Mouse (Mus musculus): ENCODE results near the gene Trpv2. TPM values are rescaled to one million over a fixed set of nuclear protein-coding genes. Genes with fewer than 3 reads are reported as not detected.

Trpv2 gene
- polyA plus RNA-seq, 1 experiment: 1.9 TPM

DNA sequence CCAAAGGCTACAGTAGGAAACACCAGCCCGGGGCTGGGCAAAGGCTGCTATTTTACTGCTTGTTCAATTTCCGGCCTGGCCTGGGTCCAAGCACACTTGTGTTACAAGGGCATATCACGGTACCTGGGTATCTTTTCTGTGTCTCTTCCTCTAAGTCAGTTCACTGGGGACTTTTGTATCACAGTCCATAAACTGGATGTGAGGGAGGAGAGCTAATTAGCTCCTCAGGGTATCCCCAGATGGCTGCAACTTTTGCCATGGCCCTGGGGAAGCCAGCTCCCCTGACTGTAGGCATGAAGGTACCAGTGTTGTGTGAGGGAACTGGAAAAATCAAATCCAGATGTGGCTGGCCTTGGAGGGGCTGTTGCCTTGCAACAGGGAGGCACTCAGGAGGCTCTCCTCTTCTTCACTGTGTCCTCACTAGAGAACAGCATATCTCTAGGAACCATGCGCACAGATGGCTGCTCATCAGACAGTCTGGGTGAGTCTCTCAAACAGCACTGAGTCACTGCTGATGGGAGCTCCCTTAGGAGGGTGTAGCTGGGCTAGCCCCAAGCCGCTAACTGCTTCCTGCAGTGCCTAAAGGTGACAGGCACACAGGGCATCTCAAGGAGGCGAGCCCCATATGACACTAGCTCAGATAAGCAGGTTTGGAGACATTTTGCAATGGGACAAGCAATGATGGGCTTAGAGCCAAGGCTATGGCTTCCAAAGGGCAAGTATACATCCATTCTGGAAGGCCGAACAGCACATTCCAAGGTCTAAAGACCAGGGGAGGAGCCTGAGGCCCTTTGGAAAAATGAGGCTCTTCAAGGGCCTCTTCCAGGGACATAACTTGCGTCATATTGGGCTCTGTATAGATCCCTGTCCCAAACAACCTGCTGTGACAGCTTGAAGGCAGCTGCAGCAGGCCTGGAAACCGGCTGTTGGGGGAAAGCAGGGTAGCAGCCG lies 50.3 kb downstream of the Trpv2 start:
- no peak overlapping the region for H3K4me3 ChIP-seq (ENCODE audit: low read depth, low read length)
- H3K9ac ChIP-seq (ENCODE audit: low read depth, poor library complexity, severe bottlenecking): no peak overlapping the region
- H3K27ac ChIP-seq (ENCODE audit: insufficient read depth, low read length): no peak overlapping the region
- no peaks in the 10 kb centered on the region for H3K36me3 ChIP-seq (ENCODE audit: control insufficient read depth, insufficient read depth, low read length, poor library complexity, severe bottlenecking)
- no peak for TF ChIP-seq POLR2A (IDR thresholded peaks at IDR 0.05; ENCODE audit: insufficient read depth, low read length)
- no peak for TF ChIP-seq CTCF (IDR thresholded peaks at IDR 0.05; ENCODE audit: low read depth, low read length)
- no peak for TF ChIP-seq EP300 (IDR thresholded peaks at IDR 0.05; ENCODE audit: insufficient read depth, low read depth, low read length)
- peaks cover 11% of the 10 kb centered on the region for H3K4me1 ChIP-seq (ENCODE audit: control insufficient read depth, insufficient read depth, low read length)
- no peaks in the 10 kb centered on the region for H3K27me3 ChIP-seq (ENCODE audit: control insufficient read depth, insufficient read depth, low read length, poor library complexity, severe bottlenecking)
- H3K9me3 ChIP-seq (replicated peaks; ENCODE audit: control insufficient read depth, insufficient read depth, low read length, poor library complexity, severe bottlenecking): no peaks in the 10 kb centered on the region

DNA sequence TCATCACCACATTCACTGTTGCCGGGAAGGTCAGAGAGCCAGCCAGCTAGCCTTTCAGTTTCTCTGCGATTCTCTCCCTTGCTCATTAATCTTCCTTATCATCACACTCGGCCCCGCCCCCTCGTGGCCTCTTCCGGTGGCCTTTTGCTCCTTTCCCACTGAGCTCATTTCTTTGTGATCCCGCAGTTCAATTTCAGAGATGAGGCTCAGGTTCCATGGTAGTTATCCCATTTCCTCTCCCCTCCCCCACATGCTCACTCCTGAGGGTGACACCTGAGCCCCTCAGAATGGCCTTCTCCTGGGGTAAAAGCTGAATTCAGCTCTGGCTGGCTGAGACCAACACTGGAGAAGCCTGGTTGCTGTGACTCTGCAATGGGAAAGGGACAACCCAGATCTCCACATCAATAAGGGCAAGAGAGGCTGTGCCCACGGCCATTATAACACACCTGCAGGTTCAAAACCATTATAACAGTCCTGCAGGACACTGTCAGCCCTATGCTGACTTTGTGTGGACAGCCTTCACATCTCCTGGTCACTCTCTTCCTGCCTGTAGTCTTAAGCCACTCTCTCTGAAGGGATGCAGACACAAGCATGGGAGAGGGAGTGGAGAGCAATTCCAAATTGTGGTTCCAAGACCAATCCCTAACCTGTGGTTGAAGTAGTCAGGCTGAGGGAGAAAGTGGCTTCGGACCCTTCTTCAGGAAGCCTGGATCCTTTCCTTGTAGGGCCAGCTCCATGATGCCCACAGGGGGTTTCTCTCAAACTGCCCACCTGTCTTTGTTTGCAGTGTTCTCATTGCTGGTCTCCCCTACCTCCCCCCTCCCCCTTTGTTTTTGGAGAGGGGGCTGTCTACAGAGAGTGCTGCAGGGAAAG lies 55.3 kb downstream of the Trpv2 start:
- H3K9me3 ChIP-seq (replicated peaks; ENCODE audit: control insufficient read depth, insufficient read depth, low read length, poor library complexity, severe bottlenecking): no peaks in the 10 kb centered on the region
- H3K4me1 ChIP-seq (ENCODE audit: control insufficient read depth, insufficient read depth, low read length): peaks cover 11% of the 10 kb centered on the region
- no peaks in the 10 kb centered on the region for H3K27me3 ChIP-seq (ENCODE audit: control insufficient read depth, insufficient read depth, low read length, poor library complexity, severe bottlenecking)
- TF ChIP-seq EP300 (IDR thresholded peaks at IDR 0.05; ENCODE audit: insufficient read depth, low read depth, low read length): no peak
- no peak for TF ChIP-seq POLR2A (IDR thresholded peaks at IDR 0.05; ENCODE audit: insufficient read depth, low read length)
- no peak for TF ChIP-seq CTCF (IDR thresholded peaks at IDR 0.05; ENCODE audit: low read depth, low read length)
- H3K36me3 ChIP-seq (ENCODE audit: control insufficient read depth, insufficient read depth, low read length, poor library complexity, severe bottlenecking): no peaks in the 10 kb centered on the region
- H3K9ac ChIP-seq (ENCODE audit: low read depth, poor library complexity, severe bottlenecking): no peak overlapping the region
- peak overlapping the region; percentile 42 for H3K27ac ChIP-seq (ENCODE audit: insufficient read depth, low read length)
- H3K4me3 ChIP-seq (ENCODE audit: low read depth, low read length): no peak overlapping the region

DNA sequence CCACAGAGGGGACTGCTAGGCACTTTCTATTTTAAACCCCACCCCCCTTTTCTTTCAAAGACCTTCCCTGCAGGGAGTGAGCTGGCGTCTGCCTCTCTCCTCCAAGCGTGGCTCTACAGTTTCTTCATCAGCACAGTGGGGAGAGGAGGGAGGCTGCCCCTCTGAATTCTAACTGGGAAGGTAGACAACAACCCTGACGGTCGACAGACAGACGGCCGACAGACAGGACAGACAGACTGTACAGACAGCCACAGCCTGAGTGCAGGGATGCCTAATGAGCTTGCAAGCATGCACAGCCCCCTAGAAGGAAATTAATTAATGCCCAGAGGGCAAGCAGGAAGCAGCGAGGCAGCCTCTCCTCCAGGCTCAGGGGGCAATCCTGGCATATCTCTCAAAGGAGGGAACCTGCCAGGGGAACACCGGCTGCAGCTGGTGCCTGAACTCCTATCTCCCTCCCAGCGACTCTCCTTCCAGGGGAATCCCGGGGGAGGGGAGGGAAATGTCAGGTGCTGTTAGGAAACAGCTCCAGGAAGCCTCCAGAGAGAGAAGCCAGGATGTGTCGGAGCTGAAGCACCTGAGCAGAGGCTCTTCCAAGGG lies 56.0 kb downstream of the Trpv2 start:
- 0 out of 2 replicates have a peak overlapping the region, but pooled peaks have one; percentile 5 for H3K27ac ChIP-seq (ENCODE audit: insufficient read depth, low read length)
- H3K9ac ChIP-seq (ENCODE audit: low read depth, poor library complexity, severe bottlenecking): no peak overlapping the region
- peak overlapping the region; percentile 11 for H3K4me3 ChIP-seq (ENCODE audit: low read depth, low read length)
- no peaks in the 10 kb centered on the region for H3K9me3 ChIP-seq (replicated peaks; ENCODE audit: control insufficient read depth, insufficient read depth, low read length, poor library complexity, severe bottlenecking)
- no peaks in the 10 kb centered on the region for H3K27me3 ChIP-seq (ENCODE audit: control insufficient read depth, insufficient read depth, low read length, poor library complexity, severe bottlenecking)
- H3K4me1 ChIP-seq (ENCODE audit: control insufficient read depth, insufficient read depth, low read length): peaks cover 11% of the 10 kb centered on the region
- no peaks in the 10 kb centered on the region for H3K36me3 ChIP-seq (ENCODE audit: control insufficient read depth, insufficient read depth, low read length, poor library complexity, severe bottlenecking)
- no peak for TF ChIP-seq CTCF (IDR thresholded peaks at IDR 0.05; ENCODE audit: low read depth, low read length)
- no peak for TF ChIP-seq EP300 (IDR thresholded peaks at IDR 0.05; ENCODE audit: insufficient read depth, low read depth, low read length)
- TF ChIP-seq POLR2A (IDR thresholded peaks at IDR 0.05; ENCODE audit: insufficient read depth, low read length): no peak

DNA sequence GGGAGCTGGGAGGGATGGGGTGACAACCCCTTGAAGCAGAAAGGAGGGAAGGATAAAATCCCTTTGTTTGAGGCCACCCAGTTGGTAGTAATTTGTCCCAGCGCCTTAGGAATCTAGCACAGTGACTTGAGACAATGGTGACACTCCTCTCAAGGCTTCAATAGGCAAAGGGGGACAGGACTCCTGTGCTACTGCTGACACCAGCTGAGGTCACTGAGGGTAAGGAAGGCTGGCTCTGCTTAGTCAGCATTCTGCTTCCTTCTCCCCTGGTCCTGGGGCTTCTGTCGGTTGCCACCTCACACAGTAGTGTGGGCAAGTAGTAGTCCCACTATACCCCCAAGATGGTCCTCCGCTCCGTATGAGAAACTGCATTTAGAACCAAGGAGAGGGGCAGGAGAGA lies 56.9 kb downstream of the Trpv2 start:
- Histone ChIP-seq H3K36me3 (ENCODE audit: control insufficient read depth, insufficient read depth, low read length, poor library complexity, severe bottlenecking) (no peaks in the 10 kb centered on the region), H3K27ac (ENCODE audit: insufficient read depth, low read length) (no peak overlapping the region), H3K4me3 (ENCODE audit: low read depth, low read length) (no peak overlapping the region), H3K27me3 (ENCODE audit: control insufficient read depth, insufficient read depth, low read length, poor library complexity, severe bottlenecking) (no peaks in the 10 kb centered on the region), H3K9me3 (replicated peaks; ENCODE audit: control insufficient read depth, insufficient read depth, low read length, poor library complexity, severe bottlenecking) (no peaks in the 10 kb centered on the region), H3K9ac (ENCODE audit: low read depth, poor library complexity, severe bottlenecking) (no peak overlapping the region), H3K4me1 (ENCODE audit: control insufficient read depth, insufficient read depth, low read length) (peaks cover 11% of the 10 kb centered on the region)
- TF ChIP-seq EP300 (IDR thresholded peaks at IDR 0.05; ENCODE audit: insufficient read depth, low read depth, low read length) (no peak), POLR2A (IDR thresholded peaks at IDR 0.05; ENCODE audit: insufficient read depth, low read length) (no peak), CTCF (IDR thresholded peaks at IDR 0.05; ENCODE audit: low read depth, low read length) (no peak)

DNA sequence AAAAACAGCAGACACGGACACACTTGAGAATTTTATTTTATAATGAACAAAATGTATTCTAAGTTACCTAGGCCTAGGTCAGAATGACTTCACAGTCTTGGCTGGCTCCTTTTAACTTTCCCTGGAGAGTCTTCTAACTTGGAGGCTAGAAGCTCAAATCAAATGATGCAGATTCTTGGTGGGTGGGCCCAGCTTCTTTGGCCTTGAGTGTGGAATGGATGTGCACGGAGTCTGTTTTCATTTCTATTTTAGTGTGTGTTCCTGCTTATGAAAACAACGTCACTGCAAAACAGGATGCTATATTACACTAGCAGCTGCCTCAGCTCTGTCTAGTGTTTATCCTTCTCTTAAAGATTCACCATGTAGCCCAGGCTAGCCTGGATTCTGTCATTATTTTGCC lies 61.1 kb downstream of the Trpv2 start:
- no peak for TF ChIP-seq CTCF (IDR thresholded peaks at IDR 0.05; ENCODE audit: low read depth, low read length)
- TF ChIP-seq POLR2A (IDR thresholded peaks at IDR 0.05; ENCODE audit: insufficient read depth, low read length): no peak
- TF ChIP-seq EP300 (IDR thresholded peaks at IDR 0.05; ENCODE audit: insufficient read depth, low read depth, low read length): no peak
- peaks cover 4% of the 10 kb centered on the region for H3K4me1 ChIP-seq (ENCODE audit: control insufficient read depth, insufficient read depth, low read length)
- no peaks in the 10 kb centered on the region for H3K27me3 ChIP-seq (ENCODE audit: control insufficient read depth, insufficient read depth, low read length, poor library complexity, severe bottlenecking)
- H3K9ac ChIP-seq (ENCODE audit: low read depth, poor library complexity, severe bottlenecking): no peak overlapping the region
- no peaks in the 10 kb centered on the region for H3K36me3 ChIP-seq (ENCODE audit: control insufficient read depth, insufficient read depth, low read length, poor library complexity, severe bottlenecking)
- no peak overlapping the region for H3K27ac ChIP-seq (ENCODE audit: insufficient read depth, low read length)
- H3K4me3 ChIP-seq (ENCODE audit: low read depth, low read length): no peak overlapping the region
- H3K9me3 ChIP-seq (replicated peaks; ENCODE audit: control insufficient read depth, insufficient read depth, low read length, poor library complexity, severe bottlenecking): no peaks in the 10 kb centered on the region
